Mouse (Mus musculus) G1E (cell line): ENCODE measurements around the gene Arid3a.

Experiments used
- CTCF ChIP-seq: IDR thresholded peaks from 2 replicates; pipeline ENCODE4 v1.5.1; 2012; ENCODE audit warnings: low read depth, low read length, inconsistent platforms, mixed read lengths
- GATA1 ChIP-seq: IDR thresholded peaks from 2 replicates; pipeline ENCODE4 v1.6.1; 2012; ENCODE audit warnings: borderline replicate concordance, low read length, inconsistent platforms, mixed read lengths
- POLR2AphosphoS5 ChIP-seq: IDR thresholded peaks from 2 replicates; pipeline ENCODE4 v1.6.1; 2012; ENCODE audit warnings: low read depth, low read length, inconsistent platforms; ENCODE audit not compliant: insufficient replicate concordance

- no peak for TF ChIP-seq CTCF
- TF ChIP-seq POLR2AphosphoS5: peak; percentile 78; the same call in 1 of the 2 replicates
- TF ChIP-seq GATA1: no peak
Measured at GRCm38 (mm10) chr10:79909092-79909922, 17.5 kb upstream of the Arid3a start.
